Mouse (Mus musculus) lung, postnatal 0 days (tissue): Measurements from ENCODE around the gene Tcf12.

Source experiments
- CTCF ChIP-seq: IDR thresholded peaks from 2 replicates; pipeline ENCODE4 v1.5.1; 2016; ENCODE audit warnings: antibody characterized with exemption, mild to moderate bottlenecking
- EP300 ChIP-seq: IDR thresholded peaks from 2 replicates; pipeline ENCODE4 v1.6.1; 2016; ENCODE audit warnings: antibody characterized with exemption, mild to moderate bottlenecking, control low read depth

- no peak for TF ChIP-seq CTCF
- no peak for TF ChIP-seq EP300
These were observed 159.0 kb downstream of the Tcf12 start for GRCm38 (mm10) chr9:71952621-71953076.
